Mouse (Mus musculus) neural tube, embryonic 12.5 days (tissue): ENCODE data around the gene Bid. TPM values are rescaled to one million over a fixed set of nuclear protein-coding genes. Genes with fewer than 3 reads are reported as not detected.

ENCODE experiments used
- ATAC-seq: fragments of 200-750 bp; cut with Nextera tagmentation; 2 replicates; pipeline ENCODE4 v1.8.0; 2017; ENCODE audit warnings: low read depth, mild to moderate bottlenecking, moderate TSS enrichment, moderate library complexity; ENCODE audit not compliant: low FRiP score
- H3K27ac ChIP-seq: fragments of 300-500 bp; sonication (generic); 2 replicates; pipeline ENCODE4 v1.5.1; 2016
- H3K27me3 ChIP-seq: fragments of 300-500 bp; sonication (generic); replicated peaks from 2 replicates; pipeline ENCODE4 v1.6.1; 2016; ENCODE audit warnings: mild to moderate bottlenecking
- H3K36me3 ChIP-seq: fragments of 300-500 bp; sonication (generic); 2 replicates; pipeline ENCODE4 v1.6.1; 2016; ENCODE audit warnings: mild to moderate bottlenecking
- H3K4me1 ChIP-seq: fragments of 300-500 bp; sonication (generic); 2 replicates; pipeline ENCODE4 v1.6.1; 2016
- H3K4me2 ChIP-seq: fragments of 300-500 bp; sonication (generic); replicated peaks from 2 replicates; pipeline ENCODE4 v1.6.1; 2016; ENCODE audit warnings: mild to moderate bottlenecking
- H3K4me3 ChIP-seq: fragments of 300-500 bp; sonication (generic); 2 replicates; pipeline ENCODE4 v1.5.1; 2016
- H3K9ac ChIP-seq: fragments of 300-500 bp; sonication (generic); 2 replicates; pipeline ENCODE4 v1.6.1; 2016; ENCODE audit warnings: mild to moderate bottlenecking
- H3K9me3 ChIP-seq: fragments of 300-500 bp; sonication (generic); 2 replicates; pipeline ENCODE4 v1.6.1; 2016; ENCODE audit warnings: mild to moderate bottlenecking
- WGBS: fragments of 180-500 bp; shearing (Covaris S2); methylation state at CpG from one replicate; pipeline ENCODE4 v1.1.7; 2016; 5-methylcytosine and 5-hydroxymethylcytosine counted together
- polyA plus RNA-seq: library from polyadenylated mRNA; unstranded; fragments of >200 nt; fragmentation: Nextera tagmentation; extraction: Ambion mirVana; gene quantifications from 2 replicates; pipeline ENCODE4 v1.2.1, GENCODE M21; 2016

The Bid gene
- polyA plus RNA-seq, 1 experiment from 2014 or later, result 21.0 TPM

DNA sequence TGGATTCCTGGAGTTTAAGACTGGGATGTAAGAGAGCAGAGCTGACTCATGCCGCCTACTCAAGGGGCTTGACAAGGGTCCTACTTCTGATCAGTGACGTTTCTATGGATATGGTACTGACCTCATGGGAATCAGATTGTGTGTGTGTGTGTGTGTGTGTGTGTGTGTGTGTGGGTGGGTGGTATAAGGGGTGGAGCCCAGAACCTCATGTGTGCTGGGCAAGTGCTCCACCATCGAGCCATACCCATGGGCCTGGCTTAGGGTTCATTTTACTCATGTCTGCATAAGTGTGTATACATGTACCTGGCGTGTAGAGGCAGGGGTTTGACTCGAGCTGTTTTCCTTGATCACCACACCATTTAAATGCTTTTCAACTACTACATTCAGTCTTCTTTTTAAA, 27.3 kb upstream of the Bid start:
- H3K4me1 ChIP-seq, result no peaks in the 10 kb centered on the region
- H3K9ac ChIP-seq, result no peak overlapping the region
- H3K4me2 ChIP-seq, result no peak overlapping the region
- H3K36me3 ChIP-seq, result peaks cover 18% of the 10 kb centered on the region; the same call in 1 of the 2 replicates
- H3K27me3 ChIP-seq, result no peaks in the 10 kb centered on the region
- no peaks in the 10 kb centered on the region for H3K9me3 ChIP-seq
- H3K27ac ChIP-seq, result no peak overlapping the region
- WGBS, result 91% methylated on average over 5 of the region's 5 CpGs
- ATAC-seq, result no peak
- H3K4me3 ChIP-seq, result no peak overlapping the region

DNA sequence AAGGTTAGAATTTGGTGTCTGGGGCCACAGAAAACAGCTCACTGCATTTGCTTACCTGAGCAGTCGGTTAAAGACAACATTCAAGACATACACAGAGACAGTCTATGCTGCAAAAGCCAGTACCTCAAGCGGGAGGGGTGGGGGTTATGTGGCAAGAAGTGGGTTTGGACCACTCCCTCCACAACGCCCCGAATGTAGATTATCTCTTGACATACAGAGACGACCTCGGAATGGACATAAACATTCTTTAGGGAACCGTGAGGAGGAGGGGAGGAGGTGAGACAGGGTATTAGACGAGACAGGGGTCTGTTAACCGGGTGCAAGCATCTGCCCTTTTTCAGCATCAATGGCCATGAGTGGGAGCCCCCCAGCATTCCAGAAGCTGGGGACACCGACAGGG, 26.9 kb upstream of the Bid start:
- no peak for ATAC-seq
- WGBS, result 87% methylated on average over 10 of the region's 10 CpGs
- H3K4me2 ChIP-seq, result no peak overlapping the region
- no peaks in the 10 kb centered on the region for H3K27me3 ChIP-seq
- no peak overlapping the region for H3K4me3 ChIP-seq
- H3K36me3 ChIP-seq, result peaks cover 16% of the 10 kb centered on the region; the same call in 1 of the 2 replicates
- H3K9ac ChIP-seq, result no peak overlapping the region
- no peak overlapping the region for H3K27ac ChIP-seq
- no peaks in the 10 kb centered on the region for H3K9me3 ChIP-seq
- H3K4me1 ChIP-seq, result no peaks in the 10 kb centered on the region

DNA sequence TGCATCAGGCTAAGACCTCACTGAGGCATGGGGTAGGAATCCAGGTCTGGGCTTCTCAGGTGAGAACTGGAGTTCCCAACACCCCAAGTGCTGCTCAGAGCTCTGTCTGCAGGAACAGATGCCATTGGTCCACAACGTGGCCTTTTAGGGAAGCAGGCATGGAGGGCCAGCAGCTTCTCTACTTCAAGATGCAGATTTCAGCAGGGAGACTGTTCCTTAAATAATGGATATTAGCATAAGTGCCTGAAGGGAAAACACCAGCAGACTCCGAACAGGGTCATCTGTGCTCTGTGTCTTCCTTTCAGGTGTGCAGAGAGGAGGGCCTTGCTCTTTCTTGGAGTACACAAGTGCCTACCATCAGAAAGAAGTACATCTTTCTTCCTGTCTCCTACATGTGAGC, 26.4 kb upstream of the Bid start:
- ATAC-seq, result no peak
- no peak overlapping the region for H3K4me2 ChIP-seq
- 73% methylated on average over 2 of the region's 2 CpGs for WGBS
- no peak overlapping the region for H3K4me3 ChIP-seq
- peaks cover 12% of the 10 kb centered on the region; the same call in 1 of the 2 replicates for H3K36me3 ChIP-seq
- no peaks in the 10 kb centered on the region for H3K27me3 ChIP-seq
- no peak overlapping the region for H3K9ac ChIP-seq
- no peaks in the 10 kb centered on the region for H3K9me3 ChIP-seq
- no peaks in the 10 kb centered on the region for H3K4me1 ChIP-seq
- H3K27ac ChIP-seq, result no peak overlapping the region

DNA sequence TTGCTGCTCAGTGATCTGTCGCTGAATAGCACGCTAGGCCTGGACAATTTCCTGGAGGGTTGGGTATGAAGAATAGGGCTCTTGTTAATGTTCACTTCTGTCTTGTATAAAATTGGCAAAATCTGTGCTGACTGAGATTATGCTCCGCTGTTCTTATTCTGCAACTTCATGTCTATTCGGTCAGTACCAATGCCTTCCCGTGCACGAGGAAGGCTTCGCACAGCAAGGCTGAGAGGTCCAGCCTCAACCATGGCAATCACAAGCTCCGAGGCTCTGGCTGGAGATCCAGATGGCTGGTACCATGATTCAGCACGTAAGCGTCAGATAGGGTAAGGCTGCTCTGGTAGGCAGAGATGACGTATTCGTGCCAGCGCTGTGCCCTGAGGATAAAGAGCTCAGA, 24.9 kb upstream of the Bid start:
- Histone ChIP-seq H3K36me3 (peaks cover 2% of the 10 kb centered on the region; the same call in 1 of the 2 replicates), H3K27ac (no peak overlapping the region), H3K4me2 (no peak overlapping the region), H3K4me1 (no peaks in the 10 kb centered on the region), H3K27me3 (no peaks in the 10 kb centered on the region), H3K9ac (no peak overlapping the region), H3K4me3 (no peak overlapping the region), H3K9me3 (no peaks in the 10 kb centered on the region)
- WGBS, result 95% methylated on average over 13 of the region's 13 CpGs
- ATAC-seq, result no peak

DNA sequence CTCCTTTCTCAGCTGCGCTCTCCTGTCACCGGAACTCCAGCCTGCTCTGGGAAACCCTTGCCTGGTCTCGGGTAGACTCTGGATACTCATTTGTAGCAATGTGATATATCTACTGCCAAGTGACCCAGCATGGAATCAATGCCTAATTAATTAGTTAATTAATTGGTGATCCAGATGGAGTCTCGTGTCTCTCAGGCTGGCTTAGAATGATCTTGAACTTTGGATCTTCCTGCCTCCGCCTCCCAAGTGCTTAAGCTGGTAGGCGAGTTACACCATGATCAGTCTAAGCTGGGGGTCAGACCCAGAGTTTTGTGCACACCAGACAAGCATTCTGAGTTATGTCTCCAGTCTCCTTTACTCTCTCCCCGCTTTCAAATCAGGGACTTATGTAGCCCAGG, 24.4 kb upstream of the Bid start:
- no peaks in the 10 kb centered on the region for H3K9me3 ChIP-seq
- no peaks in the 10 kb centered on the region for H3K4me1 ChIP-seq
- peaks cover 2% of the 10 kb centered on the region; the same call in 1 of the 2 replicates for H3K36me3 ChIP-seq
- H3K27me3 ChIP-seq, result no peaks in the 10 kb centered on the region
- H3K27ac ChIP-seq, result no peak overlapping the region
- H3K4me3 ChIP-seq, result no peak overlapping the region
- no peak for ATAC-seq
- H3K9ac ChIP-seq, result no peak overlapping the region
- no peak overlapping the region for H3K4me2 ChIP-seq
- 85% methylated on average over 7 of the region's 7 CpGs for WGBS

DNA sequence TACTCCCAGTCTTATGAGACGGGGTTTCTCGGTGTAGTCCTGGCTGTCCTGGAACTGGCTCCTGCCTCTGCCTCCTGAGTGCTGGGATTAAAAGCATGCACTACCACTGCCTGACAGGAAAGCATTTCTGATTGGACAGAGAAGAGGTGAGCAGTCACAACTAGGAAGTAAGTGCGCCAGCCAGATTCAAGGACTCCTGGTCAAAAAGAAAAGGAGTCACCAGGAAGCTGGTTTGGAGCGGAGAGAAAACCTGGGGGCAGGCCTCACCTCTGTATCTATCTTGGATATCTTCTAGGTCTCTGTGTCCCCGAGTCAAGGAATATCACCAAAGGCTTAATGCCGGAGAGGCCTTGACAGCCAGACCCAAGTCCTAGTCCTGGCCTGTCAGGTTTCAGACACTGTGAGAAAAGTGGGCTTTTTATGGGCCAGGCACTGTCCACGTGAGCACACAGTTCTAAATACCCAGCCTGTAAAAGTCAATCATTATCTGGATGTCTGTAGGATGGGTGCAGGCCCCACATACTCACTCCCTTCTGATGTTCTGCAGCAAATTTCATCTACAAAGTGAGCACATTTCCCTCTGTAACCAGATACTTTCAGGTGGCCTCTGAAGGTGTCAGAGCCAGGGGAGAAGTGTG, 23.9 kb upstream of the Bid start:
- Histone ChIP-seq H3K9ac (no peak overlapping the region), H3K4me2 (no peak overlapping the region), H3K4me3 (no peak overlapping the region), H3K36me3 (peaks cover 2% of the 10 kb centered on the region; the same call in 1 of the 2 replicates), H3K9me3 (no peaks in the 10 kb centered on the region), H3K27ac (no peak overlapping the region), H3K27me3 (no peaks in the 10 kb centered on the region), H3K4me1 (no peaks in the 10 kb centered on the region)
- ATAC-seq, result no peak
- WGBS, result 89% methylated on average over 7 of the region's 7 CpGs

DNA sequence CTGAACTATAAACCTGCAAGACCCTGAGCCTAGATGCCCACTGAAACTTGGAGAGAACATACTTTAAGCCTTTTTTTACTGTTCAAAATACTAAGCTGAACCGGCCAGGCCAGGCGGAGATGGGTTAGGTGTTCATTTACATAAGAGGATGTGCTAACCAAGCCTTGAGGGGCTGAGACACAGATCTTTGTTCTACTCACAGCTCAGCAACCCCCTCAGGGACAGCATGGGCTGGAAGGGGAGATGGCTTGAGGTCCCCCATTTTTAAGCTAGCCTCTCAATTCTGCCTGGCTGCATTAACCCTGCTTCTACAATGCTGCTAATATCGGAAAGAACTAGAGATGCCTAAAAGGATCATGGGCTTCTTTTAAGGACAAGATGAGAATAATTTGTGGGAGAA, 23.1 kb upstream of the Bid start:
- no peak for ATAC-seq
- no peak overlapping the region for H3K9ac ChIP-seq
- H3K4me2 ChIP-seq, result no peak overlapping the region
- no peaks in the 10 kb centered on the region for H3K4me1 ChIP-seq
- H3K36me3 ChIP-seq, result peaks cover 6% of the 10 kb centered on the region; the same call in 1 of the 2 replicates
- no peak overlapping the region for H3K4me3 ChIP-seq
- H3K9me3 ChIP-seq, result no peaks in the 10 kb centered on the region
- WGBS, result 89% methylated on average over 3 of the region's 3 CpGs
- no peak overlapping the region for H3K27ac ChIP-seq
- no peaks in the 10 kb centered on the region for H3K27me3 ChIP-seq

DNA sequence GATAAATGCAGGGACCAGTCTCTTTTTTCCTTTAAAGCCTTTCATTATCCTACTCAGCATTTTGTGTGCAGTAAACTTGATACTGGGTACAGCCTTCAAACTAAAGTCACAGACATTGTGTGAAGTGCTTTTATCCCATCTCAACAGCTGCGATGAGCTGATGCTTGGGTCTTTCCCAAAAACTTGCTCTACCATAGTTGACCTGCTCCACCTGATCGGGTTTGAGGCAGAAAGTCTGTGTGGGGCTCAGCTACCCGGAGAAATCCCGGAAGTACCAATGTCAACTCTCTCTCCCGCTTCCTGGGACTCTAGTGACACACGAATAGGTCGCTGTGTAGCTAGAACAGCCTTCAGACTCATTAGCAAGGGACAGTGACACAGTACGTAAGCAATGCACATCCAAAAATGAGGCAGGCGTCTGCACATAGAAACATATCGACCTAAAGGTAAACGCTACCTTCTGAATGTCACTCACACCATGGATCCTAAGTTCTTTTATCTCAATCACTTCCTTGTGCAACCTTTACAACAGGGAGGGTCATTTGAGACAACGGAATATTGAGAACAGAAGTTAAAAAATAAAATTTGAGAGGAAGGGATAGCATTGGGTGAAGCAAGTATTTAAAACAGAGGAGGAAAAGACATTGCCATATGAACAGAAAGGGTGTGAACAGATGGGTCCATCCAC, 22.3 kb upstream of the Bid start:
- Histone ChIP-seq H3K27ac (no peak overlapping the region), H3K36me3 (peaks cover 15% of the 10 kb centered on the region), H3K9ac (no peak overlapping the region), H3K4me2 (no peak overlapping the region), H3K4me1 (no peaks in the 10 kb centered on the region), H3K27me3 (no peaks in the 10 kb centered on the region), H3K9me3 (no peaks in the 10 kb centered on the region), H3K4me3 (no peak overlapping the region)
- WGBS, result 94% methylated on average over 12 of the region's 12 CpGs
- no peak for ATAC-seq

DNA sequence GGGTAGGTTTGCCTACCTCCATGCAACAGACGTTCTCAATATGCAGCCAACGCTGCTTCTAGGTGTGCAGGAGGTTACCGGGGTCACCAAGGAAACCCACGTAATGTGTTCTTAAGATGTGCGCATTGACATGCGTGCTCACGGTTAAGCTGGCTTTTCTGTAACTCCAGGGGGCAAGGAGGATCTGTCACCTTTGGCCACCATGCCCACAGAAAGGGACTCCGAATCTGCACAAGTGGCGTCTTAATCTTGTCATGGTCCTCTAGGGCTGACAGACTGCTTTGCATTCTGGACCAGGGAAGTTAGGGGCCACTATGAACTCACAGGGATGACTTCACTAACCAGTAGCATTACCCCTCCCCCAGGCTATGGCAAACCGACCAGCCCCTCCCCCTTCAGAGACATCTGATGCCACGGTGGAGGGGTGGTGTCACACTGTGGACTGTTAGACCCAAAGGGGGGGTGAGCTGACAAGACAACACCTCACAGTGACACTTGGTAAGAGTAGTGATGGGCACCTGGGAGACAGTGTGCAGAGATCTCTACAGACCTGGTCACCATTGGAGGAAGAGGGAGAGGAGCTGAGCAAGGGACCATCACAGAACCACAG, 21.5 kb upstream of the Bid start:
- Histone ChIP-seq H3K4me3 (no peak overlapping the region), H3K27me3 (no peaks in the 10 kb centered on the region), H3K4me2 (no peak overlapping the region), H3K4me1 (no peaks in the 10 kb centered on the region), H3K27ac (no peak overlapping the region), H3K9ac (no peak overlapping the region), H3K9me3 (no peaks in the 10 kb centered on the region), H3K36me3 (peaks cover 22% of the 10 kb centered on the region)
- WGBS, result 85% methylated on average over 11 of the region's 11 CpGs
- ATAC-seq, result 0 out of 2 replicates have a peak, but pooled peaks have one; percentile 29

DNA sequence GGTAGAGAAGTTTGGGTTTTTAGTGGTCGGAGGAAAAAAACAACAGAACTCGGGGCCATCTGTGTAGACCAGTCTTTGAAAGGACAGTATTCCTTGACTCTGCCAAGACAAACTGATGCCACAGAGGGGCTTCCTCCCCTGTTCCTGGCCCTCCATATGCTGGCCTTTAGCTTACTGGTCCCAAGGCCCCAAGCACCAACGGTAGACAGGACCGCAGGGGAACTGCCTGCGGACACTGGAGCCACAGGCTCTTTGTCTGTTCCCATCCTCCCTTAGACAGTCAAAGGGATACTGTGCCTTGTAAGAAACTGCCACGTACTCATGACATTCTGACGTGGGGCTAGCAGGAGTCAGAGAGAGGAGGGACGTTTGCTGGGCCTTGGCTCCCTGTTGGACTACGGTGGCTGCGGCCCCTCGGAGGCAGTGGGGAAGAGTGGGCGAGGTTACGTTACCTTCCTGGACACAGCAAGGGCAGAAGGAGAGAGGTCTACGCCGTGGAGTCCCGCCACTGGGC, 20.5 kb upstream of the Bid start:
- Histone ChIP-seq H3K36me3 (peaks cover 31% of the 10 kb centered on the region), H3K27me3 (no peaks in the 10 kb centered on the region), H3K9ac (no peak overlapping the region), H3K4me1 (no peaks in the 10 kb centered on the region), H3K27ac (no peak overlapping the region), H3K4me2 (no peak overlapping the region), H3K4me3 (no peak overlapping the region), H3K9me3 (no peaks in the 10 kb centered on the region)
- no peak for ATAC-seq
- 88% methylated on average over 16 of the region's 16 CpGs for WGBS

DNA sequence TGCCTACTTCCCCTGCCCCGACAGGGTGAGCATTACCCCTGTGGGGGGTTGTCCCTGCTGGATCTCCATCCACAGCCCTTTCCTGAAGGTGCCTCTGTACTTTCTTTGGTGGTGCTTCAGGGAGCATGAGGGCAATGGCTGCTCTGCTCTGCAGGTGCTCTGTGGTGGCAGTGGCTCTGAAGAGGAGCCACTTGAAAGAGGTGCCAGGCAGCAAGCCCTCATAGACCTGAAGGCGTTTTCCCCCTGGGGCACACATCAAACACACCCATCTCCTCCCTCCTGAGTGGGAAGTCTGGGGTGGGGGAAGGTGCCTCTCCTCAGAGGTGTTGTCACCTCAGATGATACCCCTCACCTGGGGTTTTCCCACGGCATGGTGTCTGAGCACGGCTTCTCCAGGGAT, 17.5 kb upstream of the Bid start:
- H3K36me3 ChIP-seq, result peaks cover 31% of the 10 kb centered on the region
- H3K9me3 ChIP-seq, result no peaks in the 10 kb centered on the region
- no peaks in the 10 kb centered on the region for H3K4me1 ChIP-seq
- no peak overlapping the region for H3K27ac ChIP-seq
- no peak for ATAC-seq
- H3K4me2 ChIP-seq, result no peak overlapping the region
- WGBS, result 77% methylated on average over 4 of the region's 4 CpGs
- no peak overlapping the region for H3K4me3 ChIP-seq
- H3K27me3 ChIP-seq, result no peaks in the 10 kb centered on the region
- no peak overlapping the region for H3K9ac ChIP-seq

DNA sequence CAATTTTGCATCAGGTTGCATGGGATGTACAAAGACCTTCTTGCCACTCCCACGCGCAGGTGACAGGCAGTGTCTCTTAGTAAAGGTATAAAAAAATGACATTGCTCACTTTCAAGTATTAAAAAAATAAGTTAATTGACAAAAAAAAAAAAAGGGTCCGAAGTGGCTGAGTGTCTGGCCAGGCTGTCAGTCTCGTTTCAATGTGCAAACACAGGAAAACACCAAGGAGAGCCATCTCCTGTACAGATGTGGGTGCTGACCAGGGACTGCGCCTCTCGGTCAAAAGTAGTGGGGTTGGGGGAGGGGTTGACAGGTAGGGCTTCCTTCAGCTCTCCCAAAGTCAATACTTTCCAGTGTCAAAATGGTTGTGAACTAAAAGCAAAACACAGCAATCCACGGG, 17.0 kb upstream of the Bid start:
- Histone ChIP-seq H3K9ac (no peak overlapping the region), H3K4me2 (no peak overlapping the region), H3K4me1 (no peaks in the 10 kb centered on the region), H3K27me3 (no peaks in the 10 kb centered on the region), H3K4me3 (no peak overlapping the region), H3K36me3 (peaks cover 34% of the 10 kb centered on the region), H3K9me3 (no peaks in the 10 kb centered on the region), H3K27ac (no peak overlapping the region)
- ATAC-seq, result no peak
- WGBS, result 90% methylated on average over 7 of the region's 7 CpGs
